Mouse (Mus musculus) CD4-positive, CD25-positive, alpha-beta regulatory T cell, adult 4 months (primary cell): Measurements from ENCODE around the gene Cwc27. TPM values are rescaled to one million over a fixed set of nuclear protein-coding genes. Genes with fewer than 3 reads are reported as not detected.

ENCODE experiments used
- ATAC-seq: one replicate; pipeline ENCODE4 v1.8.0; 2017
- polyA plus RNA-seq, 2 experiments: library from polyadenylated mRNA; unstranded; fragments of 100-300 nt; shearing (Covaris generic); gene quantifications; one replicate each; pipeline ENCODE4 v1.2.1; 2017

The Cwc27 gene
- polyA plus RNA-seq, 2 experiments from 2014 or later: 37.9 to 48.4 TPM

GRCm38 (mm10) chr13:104763193-104763592, 53.7 kb downstream of the Cwc27 start:
- peak; percentile 60 for ATAC-seq

DNA sequence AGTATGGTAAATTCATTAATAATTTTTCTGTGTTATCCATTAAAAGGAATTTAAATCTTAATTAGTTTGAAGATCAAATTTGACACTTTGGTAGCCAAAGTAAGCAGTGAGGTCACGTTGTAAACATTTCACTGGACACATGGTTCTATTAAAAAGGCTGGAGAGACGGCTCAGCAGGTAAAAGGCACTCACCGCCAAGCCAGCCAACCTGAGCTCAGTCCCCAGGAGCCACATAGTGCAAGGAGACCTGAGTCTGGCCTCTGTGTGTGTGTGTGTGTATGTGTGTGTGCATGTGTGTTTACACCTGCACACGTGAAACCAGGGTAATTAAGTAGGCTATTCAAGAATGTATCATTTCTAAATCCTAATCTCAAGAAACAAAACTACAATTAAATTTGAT, 54.5 kb downstream of the Cwc27 start:
- no peak for ATAC-seq

DNA sequence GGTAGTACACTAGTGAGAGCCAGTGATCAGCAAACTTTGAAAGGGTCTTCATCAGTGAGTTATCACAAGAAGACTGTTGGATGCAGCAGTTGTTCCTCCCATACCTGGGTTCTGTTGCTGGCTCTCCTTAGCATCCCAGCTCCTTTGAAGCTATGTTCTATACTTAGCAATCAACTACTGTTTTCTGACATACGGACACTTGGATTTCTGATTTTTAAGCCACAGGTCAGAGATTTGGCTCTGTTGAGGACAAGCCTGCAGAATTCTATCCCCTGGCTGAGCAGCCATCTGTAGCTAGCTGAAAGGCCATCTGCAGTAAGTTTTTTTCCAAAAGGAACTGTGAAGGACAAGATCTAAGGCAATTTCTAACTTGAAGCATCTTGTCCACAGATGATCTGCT, 57.6 kb downstream of the Cwc27 start:
- ATAC-seq: no peak

- ATAC-seq: no peak
Observed at GRCm38 (mm10) chr13:104747032-104747431, 69.9 kb downstream of the Cwc27 start.

GRCm38 (mm10) chr13:104742866-104743265, 74.1 kb downstream of the Cwc27 start:
- no peak for ATAC-seq

DNA sequence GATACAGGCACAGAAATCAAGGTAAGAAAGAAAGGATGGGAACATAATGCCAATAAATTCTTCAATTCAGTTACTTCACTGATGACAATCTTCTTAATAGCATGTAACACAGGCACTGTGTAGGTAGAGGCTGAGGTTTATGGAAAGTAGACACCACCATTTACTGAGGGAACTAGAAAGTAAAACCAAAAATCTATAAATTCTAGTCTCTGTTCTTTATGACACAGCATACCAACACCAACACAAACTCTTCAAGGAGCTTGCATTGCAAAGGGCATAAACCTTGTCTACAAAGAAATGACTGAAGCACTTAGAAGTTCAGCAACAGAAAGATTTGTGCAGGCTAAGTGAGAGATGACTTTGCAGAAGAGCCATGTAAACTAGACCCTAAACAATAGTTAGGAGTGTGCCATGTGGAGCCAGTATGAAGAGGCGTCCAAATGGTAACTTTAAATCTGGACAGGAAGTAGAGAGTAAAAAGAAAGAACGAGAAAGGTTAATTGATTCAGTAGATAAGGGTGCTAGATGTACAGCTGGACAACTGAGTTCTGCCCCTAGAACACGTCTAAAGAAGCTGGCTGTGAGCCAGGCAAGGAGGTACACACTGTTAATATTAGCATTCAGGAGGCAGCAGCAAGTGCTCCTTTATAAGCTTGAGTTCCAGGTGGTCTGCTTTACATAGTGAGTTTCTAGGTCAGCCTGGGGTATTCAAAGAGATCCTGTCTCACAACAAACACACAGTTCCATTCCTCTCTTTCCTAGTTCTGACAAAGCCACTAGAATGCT, 87.5 kb downstream of the Cwc27 start:
- peak; percentile 64 for ATAC-seq

DNA sequence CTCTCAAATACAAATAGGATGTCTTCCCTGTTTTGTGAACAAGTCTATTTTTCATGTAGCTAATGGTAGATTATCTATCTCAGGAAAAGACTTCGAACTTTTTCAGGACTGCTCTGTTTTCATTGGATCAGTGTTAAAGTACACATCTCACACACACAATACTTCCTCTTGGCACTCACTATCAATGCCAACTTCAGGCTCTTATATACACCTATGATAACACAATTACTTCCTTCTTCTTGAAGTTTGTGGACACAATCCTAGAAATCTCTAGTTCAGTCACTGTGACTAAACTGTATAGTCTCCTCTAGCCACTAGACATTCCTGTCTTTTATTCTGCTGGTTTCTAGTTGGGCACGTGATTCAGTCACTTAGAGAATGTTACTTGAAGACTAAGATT, 89.3 kb downstream of the Cwc27 start:
- no peak for ATAC-seq

- peak; percentile 75 for ATAC-seq
Observed at GRCm38 (mm10) chr13:104720133-104720532, 96.8 kb downstream of the Cwc27 start.

GRCm38 (mm10) chr13:104694612-104695355, 122.2 kb downstream of the Cwc27 start:
- ATAC-seq: no peak

- ATAC-seq: no peak
Observed at GRCm38 (mm10) chr13:104692710-104693109, 124.2 kb downstream of the Cwc27 start.

GRCm38 (mm10) chr13:104685537-104685936, 131.4 kb downstream of the Cwc27 start:
- ATAC-seq: no peak

- peak; percentile 45 for ATAC-seq
Observed at GRCm38 (mm10) chr13:104684361-104685011, 132.5 kb downstream of the Cwc27 start.

DNA sequence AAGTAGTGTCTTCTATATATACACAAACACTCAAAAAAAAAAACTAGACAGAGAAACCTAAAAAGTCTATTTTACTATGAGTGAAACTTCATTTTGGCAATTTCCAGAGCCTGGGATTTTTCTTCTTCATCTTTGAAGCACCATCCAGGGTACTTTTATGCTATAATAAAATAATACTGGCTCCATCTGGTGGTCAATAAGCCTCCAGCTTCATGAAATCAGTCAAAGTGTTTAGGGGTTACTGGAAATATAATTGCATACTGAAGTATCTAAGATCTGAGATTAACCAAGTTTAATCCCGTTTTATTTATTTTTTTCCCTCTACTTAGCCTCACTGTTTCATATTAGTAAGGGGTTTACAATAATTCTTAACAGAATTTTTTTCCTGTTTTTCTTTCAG, 135.7 kb downstream of the Cwc27 start:
- ATAC-seq: peak; percentile 54

GRCm38 (mm10) chr13:104661188-104661587, 155.8 kb downstream of the Cwc27 start:
- no peak for ATAC-seq

GRCm38 (mm10) chr13:104660042-104660680, 156.8 kb downstream of the Cwc27 start:
- no peak for ATAC-seq

GRCm38 (mm10) chr13:104656666-104657272, 160.2 kb downstream of the Cwc27 start:
- ATAC-seq: no peak

DNA sequence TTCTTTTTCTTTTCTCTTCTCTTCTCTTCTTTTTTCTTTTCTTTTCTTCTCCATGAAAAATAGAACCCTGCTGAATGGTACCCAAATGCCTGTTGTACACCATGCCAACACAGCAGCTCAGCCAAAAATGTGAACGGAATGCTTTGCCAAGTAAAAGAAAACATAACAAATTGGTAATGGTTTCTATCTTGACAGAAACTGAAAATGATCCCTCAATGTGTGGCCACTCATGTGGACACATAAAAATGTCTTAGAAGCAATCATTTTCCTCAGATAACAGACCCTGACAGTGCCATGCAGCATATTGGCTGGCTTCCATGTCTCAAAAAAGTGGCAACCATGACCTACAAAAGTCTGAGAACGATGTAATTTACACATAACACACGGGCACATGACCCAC, 161.8 kb downstream of the Cwc27 start:
- no peak for ATAC-seq

GRCm38 (mm10) chr13:104651763-104652162, 165.2 kb downstream of the Cwc27 start:
- no peak for ATAC-seq

- no peak for ATAC-seq
Observed at GRCm38 (mm10) chr13:104650654-104651053, 166.3 kb downstream of the Cwc27 start.

DNA sequence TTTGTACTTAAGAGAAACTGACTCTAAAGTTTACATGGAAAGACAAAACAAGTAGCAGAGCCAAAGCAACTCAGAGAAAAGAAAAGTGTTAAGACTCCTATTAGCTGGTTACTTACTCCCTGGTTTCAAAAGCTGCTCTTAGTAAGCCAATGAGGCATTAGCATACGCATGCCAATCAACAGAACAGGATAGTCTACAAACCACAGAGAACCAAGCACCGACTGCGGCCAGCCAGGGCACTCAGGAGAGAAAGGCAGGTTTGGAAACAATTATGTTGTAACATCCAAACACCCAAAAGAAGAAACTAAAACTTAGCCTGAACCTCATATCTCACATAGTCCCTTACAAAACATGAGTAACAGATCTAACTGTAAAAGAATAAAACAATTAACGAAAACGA, 166.8 kb downstream of the Cwc27 start:
- ATAC-seq: no peak

- ATAC-seq: no peak
Observed at GRCm38 (mm10) chr13:104645778-104646425, 171.0 kb downstream of the Cwc27 start.

DNA sequence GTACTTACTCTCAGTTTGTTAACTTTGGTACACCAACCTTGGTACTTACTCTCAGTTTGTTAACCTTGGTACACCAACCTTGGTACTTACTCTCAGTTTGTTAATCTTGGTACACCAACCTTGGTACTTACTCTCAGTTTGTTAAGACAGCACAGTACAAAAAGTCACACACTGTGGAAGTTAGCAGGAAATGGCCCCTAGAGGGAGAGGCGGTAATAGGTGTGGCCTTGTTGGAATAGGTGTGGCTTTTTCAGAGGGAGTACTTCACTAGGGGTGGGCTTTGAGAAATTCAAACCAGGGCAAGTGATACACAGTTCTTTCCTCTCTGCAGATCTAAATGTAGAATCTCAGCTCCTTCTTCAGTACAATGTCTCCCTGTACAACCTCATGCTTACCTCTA, 172.8 kb downstream of the Cwc27 start:
- ATAC-seq: peak; percentile 79
